Mouse (Mus musculus) liver, embryonic 16.5 days (tissue): ENCODE measurements at regions not wholly inside any gene's neighbourhood (a gene's known extent, or its start where the extent isn't known, plus 50 kb on each side); places are given as distances from the start of the nearest gene placed in this dataset.

ENCODE experiments used
- ATAC-seq: fragments of 200-750 bp; cut with Nextera tagmentation; 2 replicates; pipeline ENCODE4 v1.8.0; 2017; ENCODE audit warnings: low read depth, mild to moderate bottlenecking, moderate number of reproducible peaks, moderate library complexity
- H3K27ac ChIP-seq: fragments of 300-500 bp; sonication (generic); 2 replicates; pipeline ENCODE4 v1.5.1; 2014; ENCODE audit warnings: mild to moderate bottlenecking, low read length
- H3K27me3 ChIP-seq: fragments of 300-500 bp; sonication (generic); 2 replicates; pipeline ENCODE4 v1.6.1; 2014; ENCODE audit warnings: low read depth, low read length, mixed read lengths; ENCODE audit not compliant: control insufficient read depth, insufficient read depth
- H3K36me3 ChIP-seq: fragments of 300-500 bp; sonication (generic); 2 replicates; pipeline ENCODE4 v1.6.1; 2014; ENCODE audit warnings: mild to moderate bottlenecking; ENCODE audit not compliant: control insufficient read depth, insufficient read depth
- H3K4me1 ChIP-seq: fragments of 300-500 bp; sonication (generic); 2 replicates; pipeline ENCODE4 v1.6.1; 2014; ENCODE audit warnings: low read depth, low read length, mixed read lengths; ENCODE audit not compliant: control insufficient read depth
- H3K4me2 ChIP-seq: fragments of 300-500 bp; sonication (generic); 2 replicates; pipeline ENCODE4 v1.6.1; 2014; ENCODE audit warnings: low read depth, low read length, mixed read lengths
- H3K4me3 ChIP-seq: fragments of 300-500 bp; sonication (generic); 2 replicates; pipeline ENCODE4 v1.5.1; 2014; ENCODE audit warnings: low read depth, mild to moderate bottlenecking, low read length
- H3K9ac ChIP-seq: fragments of 300-500 bp; sonication (generic); 2 replicates; pipeline ENCODE4 v1.6.1; 2014; ENCODE audit warnings: low read depth, low read length
- H3K9me3 ChIP-seq: fragments of 300-500 bp; sonication (generic); replicated peaks from 2 replicates; pipeline ENCODE4 v1.6.1; 2016; ENCODE audit warnings: low read length; ENCODE audit not compliant: control insufficient read depth
- WGBS: fragments of 180-500 bp; shearing (Covaris S2); extraction: QIAGEN DNeasy Blood & Tissue Kit; methylation state at CpG from one replicate; pipeline ENCODE4 v1.1.7; 2014; ENCODE audit not compliant: insufficient replicate concordance; 5-methylcytosine and 5-hydroxymethylcytosine counted together

- Histone ChIP-seq H3K4me3 (no peak overlapping the region), H3K4me1 (no peaks in the 10 kb centered on the region), H3K9ac (no peak overlapping the region), H3K9me3 (no peaks in the 10 kb centered on the region; the same call in 1 of the 2 replicates), H3K4me2 (no peak overlapping the region), H3K27ac (no peak overlapping the region), H3K36me3 (no peaks in the 10 kb centered on the region), H3K27me3 (no peaks in the 10 kb centered on the region)
- WGBS = 68% methylated on average over 7 of the region's 7 CpGs
- no peak for ATAC-seq
Observed at GRCm38 (mm10) chr13:57305586-57305985, 409.8 kb upstream of the Trpc7 start.

DNA sequence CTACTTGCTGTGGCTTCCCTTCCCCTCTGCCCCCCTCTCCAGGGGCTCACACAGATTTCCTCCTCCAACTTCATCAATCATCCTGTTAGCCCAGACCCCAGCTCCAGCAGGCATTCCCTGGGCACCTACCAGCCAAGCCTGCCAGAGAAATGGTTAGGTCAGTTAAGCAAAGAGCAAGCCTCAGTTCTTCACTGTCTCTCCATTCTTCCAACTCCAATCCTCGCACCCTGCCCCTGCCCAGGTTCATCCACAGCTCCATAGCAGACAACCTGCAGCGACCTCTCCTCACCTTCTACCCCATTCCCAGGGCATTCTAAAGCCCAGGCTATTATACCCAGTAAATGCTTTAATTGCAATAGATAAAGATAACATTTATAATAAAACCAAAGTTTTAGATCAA, 408.0 kb upstream of the Trpc7 start:
- WGBS = 68% methylated on average over 2 of the region's 2 CpGs
- Histone ChIP-seq H3K4me2 (no peak overlapping the region), H3K27ac (no peak overlapping the region), H3K9me3 (no peaks in the 10 kb centered on the region; the same call in 1 of the 2 replicates), H3K36me3 (no peaks in the 10 kb centered on the region), H3K9ac (no peak overlapping the region), H3K27me3 (no peaks in the 10 kb centered on the region), H3K4me1 (no peaks in the 10 kb centered on the region), H3K4me3 (no peak overlapping the region)
- no peak for ATAC-seq

DNA sequence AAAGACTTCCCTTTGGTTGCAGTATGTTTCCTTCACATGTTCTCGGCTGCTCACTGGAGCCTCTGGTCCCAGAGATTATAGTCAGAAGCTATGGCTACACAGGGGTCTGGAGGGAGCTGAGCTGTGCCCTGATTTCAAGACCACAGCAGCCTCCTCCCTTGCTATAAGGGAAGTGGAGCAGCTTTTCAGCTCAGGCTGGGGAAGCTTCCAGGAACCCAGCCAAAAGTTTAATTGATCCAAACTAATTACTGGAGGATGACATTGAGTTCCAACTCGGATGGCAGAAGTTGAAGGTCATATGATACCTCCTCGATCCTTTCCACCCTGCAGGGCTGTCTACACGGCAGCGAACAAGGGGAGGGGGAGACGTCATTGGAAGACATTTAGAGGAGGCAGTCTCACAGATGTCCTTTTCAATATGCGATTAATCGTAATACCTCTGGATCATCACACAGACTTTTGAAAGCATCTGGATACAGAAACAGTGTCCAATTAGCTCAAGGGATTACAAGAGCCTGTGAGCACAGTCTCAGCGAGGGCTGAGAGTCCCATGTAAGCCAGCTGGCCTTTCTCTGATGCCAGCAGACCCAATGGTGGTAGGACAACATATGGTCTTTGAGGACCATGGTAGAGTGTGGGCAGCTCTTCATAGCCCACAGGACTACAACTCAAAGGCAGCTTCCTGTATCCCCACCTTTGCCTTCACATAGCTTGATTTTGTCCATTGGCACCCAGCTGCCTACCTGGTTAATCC, 396.1 kb upstream of the Trpc7 start:
- Histone ChIP-seq H3K27me3 (no peaks in the 10 kb centered on the region), H3K4me1 (no peaks in the 10 kb centered on the region), H3K27ac (no peak overlapping the region), H3K4me2 (no peak overlapping the region), H3K36me3 (no peaks in the 10 kb centered on the region), H3K4me3 (no peak overlapping the region), H3K9ac (no peak overlapping the region), H3K9me3 (no peaks in the 10 kb centered on the region)
- no peak for ATAC-seq
- 60% methylated on average over 9 of the region's 9 CpGs for WGBS

DNA sequence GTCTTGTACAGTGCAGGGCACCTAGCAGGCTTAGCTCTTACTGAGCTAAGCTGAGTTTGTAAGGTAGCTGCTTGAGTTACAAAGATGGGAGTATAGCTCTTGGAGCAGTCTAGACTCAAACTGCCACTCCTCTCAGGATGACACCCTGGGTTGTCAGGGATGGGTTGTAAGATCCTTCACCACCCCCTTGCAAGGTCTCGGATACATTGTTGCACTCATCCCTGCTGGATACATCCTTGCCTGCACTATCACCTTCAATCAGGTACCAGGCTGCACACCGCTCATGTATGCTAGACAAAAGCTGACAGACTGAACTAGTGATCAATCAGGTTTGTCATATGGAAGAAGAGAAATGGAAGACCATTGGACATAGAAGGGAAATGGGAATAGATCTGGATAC, 390.4 kb upstream of the Trpc7 start:
- Histone ChIP-seq H3K4me2 (no peak overlapping the region), H3K27ac (no peak overlapping the region), H3K9me3 (no peaks in the 10 kb centered on the region), H3K4me1 (no peaks in the 10 kb centered on the region), H3K9ac (no peak overlapping the region), H3K4me3 (no peak overlapping the region), H3K36me3 (no peaks in the 10 kb centered on the region), H3K27me3 (no peaks in the 10 kb centered on the region)
- ATAC-seq = no peak
- whole genome bisulfite sequencing = 69% methylated on average over 2 of the region's 2 CpGs

DNA sequence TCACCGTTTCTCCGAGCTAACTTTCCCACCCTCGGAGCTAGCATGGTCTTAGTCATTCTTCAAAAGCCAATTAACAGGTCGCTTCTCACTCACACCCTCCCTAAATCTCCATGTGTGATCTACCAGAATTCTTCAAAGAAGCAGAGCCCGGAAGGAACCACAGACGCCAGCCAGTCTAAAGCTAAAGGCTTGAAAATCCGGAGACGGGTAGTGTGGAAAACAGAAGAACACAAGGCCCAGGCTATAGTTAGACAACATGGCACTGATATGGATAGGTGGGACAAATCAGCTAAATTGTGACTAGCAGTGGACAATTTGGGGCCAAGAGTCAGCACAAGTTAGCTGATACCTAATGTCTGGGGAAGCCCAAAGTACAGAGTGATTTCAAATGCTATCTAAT, 387.0 kb upstream of the Trpc7 start:
- 19% methylated on average over 8 of the region's 8 CpGs for WGBS

DNA sequence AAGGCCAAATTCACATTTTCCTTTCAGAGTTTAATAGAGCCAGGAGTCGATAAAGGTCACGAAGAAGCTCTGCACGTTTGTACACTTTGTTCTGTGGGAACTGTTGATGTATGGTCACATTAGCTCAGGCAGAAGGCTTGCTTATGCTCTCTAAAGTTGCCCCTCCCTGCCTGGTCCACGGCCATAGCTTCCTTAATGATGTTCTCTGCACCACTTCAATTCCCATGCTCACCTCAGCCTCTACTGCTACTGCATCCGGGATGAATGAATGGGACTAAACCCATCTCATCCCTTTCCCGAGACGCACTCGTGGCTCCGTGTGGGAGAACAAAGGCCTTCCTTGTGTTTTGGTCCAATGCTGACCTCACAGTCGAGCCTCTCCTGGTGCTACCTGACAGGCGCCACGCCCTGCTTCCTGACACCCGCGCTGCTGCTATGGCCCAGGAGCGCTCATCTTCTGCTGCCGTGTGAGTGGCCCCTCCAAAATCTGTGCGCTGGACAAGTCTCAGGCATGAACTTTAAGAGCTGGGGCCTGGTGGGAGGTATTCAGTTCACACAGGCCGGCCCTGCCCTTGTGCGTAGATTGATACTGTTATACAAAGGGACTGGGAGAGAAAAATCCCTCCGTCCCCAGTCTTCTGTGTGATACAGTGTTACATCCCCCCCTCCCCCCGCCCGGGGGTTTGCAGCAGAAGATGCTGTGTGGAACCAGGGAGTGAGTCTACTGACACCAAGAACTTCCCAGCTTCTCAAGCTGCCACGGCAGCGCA, 386.3 kb upstream of the Trpc7 start:
- no peak for ATAC-seq
- 40% methylated on average over 24 of the region's 24 CpGs for WGBS
- H3K9me3 ChIP-seq = no peaks in the 10 kb centered on the region
- no peaks in the 10 kb centered on the region for H3K4me1 ChIP-seq
- no peaks in the 10 kb centered on the region for H3K27me3 ChIP-seq
- H3K36me3 ChIP-seq = no peaks in the 10 kb centered on the region
- no peak overlapping the region for H3K27ac ChIP-seq
- no peak overlapping the region for H3K4me2 ChIP-seq
- no peak overlapping the region for H3K4me3 ChIP-seq
- H3K9ac ChIP-seq = no peak overlapping the region

More for the DNA sequence above, 387.0 kb upstream of the Trpc7 start:
- Histone ChIP-seq H3K27ac (no peak overlapping the region), H3K4me3 (no peak overlapping the region), H3K9ac (no peak overlapping the region), H3K4me1 (no peaks in the 10 kb centered on the region), H3K4me2 (no peak overlapping the region), H3K9me3 (no peaks in the 10 kb centered on the region), H3K36me3 (no peaks in the 10 kb centered on the region), H3K27me3 (no peaks in the 10 kb centered on the region)
- ATAC-seq = no peak

- no peaks in the 10 kb centered on the region for H3K36me3 ChIP-seq
- 16% methylated on average over 3 of the region's 3 CpGs for WGBS
- no peak overlapping the region for H3K4me2 ChIP-seq
- no peak overlapping the region for H3K9ac ChIP-seq
- H3K27me3 ChIP-seq = no peaks in the 10 kb centered on the region
- no peak for ATAC-seq
- H3K4me1 ChIP-seq = no peaks in the 10 kb centered on the region
- no peak overlapping the region for H3K4me3 ChIP-seq
- H3K27ac ChIP-seq = no peak overlapping the region
- no peaks in the 10 kb centered on the region for H3K9me3 ChIP-seq
Observed at GRCm38 (mm10) chr13:57281504-57281903, 385.7 kb upstream of the Trpc7 start.

DNA sequence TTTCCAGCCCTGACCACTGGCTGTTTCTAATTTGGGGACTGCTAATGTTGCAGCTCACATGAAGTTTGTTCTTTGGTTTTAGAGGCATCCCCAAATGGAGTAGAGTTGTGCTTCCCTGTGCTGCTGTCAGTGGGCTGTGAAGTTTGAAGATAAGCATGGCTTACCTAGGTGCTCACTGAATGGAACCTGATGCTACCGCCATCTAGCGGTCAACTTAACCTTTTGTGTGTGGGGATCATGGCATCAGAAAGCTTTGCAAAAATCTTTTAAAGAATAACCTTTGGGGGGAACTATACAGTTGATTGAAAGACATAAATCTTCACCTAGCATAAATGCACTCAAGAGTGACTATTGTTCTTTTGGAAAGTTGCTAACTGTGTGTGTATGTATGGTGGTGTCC, 382.8 kb upstream of the Trpc7 start:
- Histone ChIP-seq H3K4me1 (no peaks in the 10 kb centered on the region), H3K9me3 (no peaks in the 10 kb centered on the region), H3K27me3 (no peaks in the 10 kb centered on the region), H3K36me3 (no peaks in the 10 kb centered on the region), H3K4me3 (no peak overlapping the region), H3K27ac (no peak overlapping the region), H3K9ac (no peak overlapping the region), H3K4me2 (no peak overlapping the region)
- WGBS = 5% methylated on average over 2 of the region's 2 CpGs
- no peak for ATAC-seq

DNA sequence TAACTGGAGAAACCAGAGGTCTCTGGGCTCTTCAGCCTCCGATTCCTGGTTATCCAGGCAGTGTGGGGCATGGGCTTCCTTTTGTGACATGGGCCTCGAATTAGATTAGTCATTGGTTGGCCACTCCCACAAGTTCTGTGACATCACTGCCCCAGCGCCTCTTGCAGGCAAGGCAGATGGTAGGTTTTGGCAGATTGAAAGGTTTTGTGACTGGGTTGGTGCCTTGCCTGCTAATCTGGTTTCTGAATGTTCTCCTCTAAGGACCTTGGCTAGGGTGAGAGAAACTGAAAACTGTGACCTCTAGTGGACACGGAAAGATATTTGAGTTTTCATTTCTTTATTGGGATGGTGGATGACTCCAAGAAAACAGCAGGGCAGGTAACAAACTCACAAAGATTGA, 381.3 kb upstream of the Trpc7 start:
- 30% methylated on average over 4 of the region's 4 CpGs for WGBS
- H3K4me2 ChIP-seq = no peak overlapping the region
- H3K4me1 ChIP-seq = no peaks in the 10 kb centered on the region
- H3K9ac ChIP-seq = no peak overlapping the region
- no peak overlapping the region for H3K27ac ChIP-seq
- no peak for ATAC-seq
- no peaks in the 10 kb centered on the region for H3K36me3 ChIP-seq
- H3K9me3 ChIP-seq = no peaks in the 10 kb centered on the region
- H3K27me3 ChIP-seq = no peaks in the 10 kb centered on the region
- no peak overlapping the region for H3K4me3 ChIP-seq
